Mouse (Mus musculus): ENCODE results near the gene Zmym6. TPM values are rescaled to one million over a fixed set of nuclear protein-coding genes. Genes with fewer than 3 reads are reported as not detected.

The Zmym6 gene
- 31.5 TPM for polyA plus RNA-seq (2014; fragmentation: Illumina TruSeq; extraction: RNeasy Lipid Tissue Mini Kit (QIAGEN cat#74804))

DNA sequence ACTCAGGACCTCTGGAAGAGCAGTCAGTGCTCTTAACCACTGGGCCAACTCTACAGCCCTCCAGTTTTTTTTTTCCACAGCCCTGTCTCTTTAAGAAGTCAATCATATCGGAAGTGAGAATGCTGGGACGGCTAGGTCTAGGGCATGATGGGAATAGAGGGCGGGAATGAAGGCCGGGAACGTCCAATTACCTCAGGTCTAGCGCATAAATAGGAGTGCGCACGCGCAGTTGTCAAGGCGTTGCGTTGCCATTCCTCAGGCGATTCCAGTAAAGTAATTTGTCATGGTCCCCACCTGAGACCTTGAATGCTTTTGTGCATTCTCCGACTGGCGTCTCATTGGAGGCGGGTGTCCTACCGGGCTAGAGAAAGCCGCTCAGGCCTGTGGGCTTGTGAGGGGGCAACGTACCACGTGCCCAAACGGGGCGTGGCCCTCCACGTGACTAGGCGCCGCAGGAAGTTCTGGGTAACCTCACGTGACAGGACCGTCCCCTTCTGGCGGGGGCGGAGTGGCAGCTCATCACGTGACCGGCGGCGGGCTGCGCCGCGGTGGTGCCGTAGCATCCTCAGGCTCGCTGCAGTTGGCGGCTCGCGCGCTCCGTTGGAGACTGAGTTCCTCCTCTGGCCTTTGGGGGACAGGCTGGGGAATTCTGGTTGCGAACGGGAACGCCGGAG lies at the start of gene Zmym6:
TSS of gene Zmym6 (plus strand) at position 509 of the 674 bp plus-strand sequence.

DNA sequence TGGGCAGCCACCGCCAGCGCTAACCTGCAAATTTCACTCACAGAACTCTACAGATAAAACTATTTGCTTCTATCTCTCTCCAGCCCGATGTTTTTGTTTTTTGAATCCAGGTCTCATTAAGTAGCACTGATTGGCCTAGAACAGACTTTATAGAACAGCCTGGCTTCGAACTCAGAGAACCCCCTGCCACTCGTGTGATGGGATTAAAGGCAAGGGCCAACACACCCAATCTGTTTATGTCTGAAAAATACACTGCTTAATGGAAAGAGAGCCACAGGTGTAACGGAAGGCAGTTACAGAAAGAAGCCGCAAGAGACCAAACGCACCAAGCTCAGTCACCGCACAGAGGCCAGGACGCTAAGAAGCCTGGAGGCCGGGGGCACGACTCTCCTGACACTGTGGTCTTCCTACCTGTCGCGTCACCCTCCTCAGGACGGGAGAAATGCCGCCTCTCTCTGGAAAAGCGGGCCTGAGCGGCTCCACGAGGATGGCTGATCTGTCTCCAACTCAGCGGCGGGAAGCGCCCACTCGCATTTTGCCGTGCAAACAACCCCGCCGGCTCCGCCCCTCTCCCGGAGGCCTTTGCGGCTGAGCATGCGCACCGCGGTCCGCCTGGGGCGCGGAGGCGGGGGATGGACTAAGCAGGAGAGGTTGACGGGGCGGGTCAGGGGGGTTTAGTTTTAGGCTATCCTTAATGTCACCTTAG lies 16.4 kb upstream of the Zmym6 start, which contains the start of gene Zmym1:
TSS of gene Zmym1 (minus strand) at position 568 of the 706 bp plus-strand sequence.

DNA sequence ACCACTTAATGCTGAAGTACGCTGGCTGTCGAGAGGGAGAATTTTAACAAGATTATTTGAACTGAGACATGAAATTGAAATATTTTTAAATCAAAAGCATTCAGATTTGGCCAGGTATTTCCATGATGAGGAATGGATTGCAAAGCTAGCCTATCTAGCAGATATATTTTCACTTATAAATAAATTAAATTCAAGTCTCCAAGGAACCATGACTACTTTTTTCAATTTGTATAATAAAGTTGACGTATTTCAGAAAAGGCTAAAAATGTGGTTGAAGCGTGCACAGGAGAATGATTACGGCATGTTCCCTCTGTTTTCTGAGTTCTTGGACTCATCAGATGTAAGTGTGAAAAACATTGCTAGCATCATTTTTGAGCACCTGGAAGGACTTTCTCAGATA lies 46.2 kb downstream of the Zmym6 start, which contains the start of gene Tmem35b:
TSS of gene Tmem35b (plus strand) at position 301 of the 400 bp plus-strand sequence.

DNA sequence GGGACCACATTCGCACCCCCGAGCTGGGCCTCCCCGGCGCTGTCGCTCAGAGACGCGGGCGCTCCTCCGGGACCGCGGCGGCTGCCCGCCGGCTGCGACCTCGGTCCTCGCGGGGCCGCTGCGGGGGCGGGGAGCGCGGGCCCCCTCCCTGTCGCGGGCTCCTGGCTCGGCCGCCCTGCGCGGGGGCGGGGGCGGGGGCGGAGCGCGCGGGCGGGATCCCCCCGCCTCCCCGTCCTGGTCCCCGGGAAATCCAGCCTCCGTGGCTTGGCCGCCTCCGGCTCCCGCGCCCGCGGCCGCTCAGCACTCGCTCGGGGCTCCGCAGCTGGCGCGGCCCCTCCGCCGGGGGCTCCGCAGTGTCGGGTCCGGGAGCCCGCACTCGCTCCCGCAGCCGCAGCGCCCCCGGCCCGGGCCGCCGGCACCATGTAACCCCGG lies 91.7 kb downstream of the Zmym6 start, which contains the start of gene Dlgap3:
TSS of gene Dlgap3 (plus strand) at position 291 of the 432 bp plus-strand sequence.

Other genes with a start within 250 kb of the Zmym6 start
- gene Zmym4, start 109.2 kb upstream of the Zmym6 start, polyA plus RNA-seq (2014; fragmentation: Illumina TruSeq; extraction: RNeasy Lipid Tissue Mini Kit (QIAGEN cat#74804)), result 126 TPM
- 716 TPM for gene Sfpq, start 56.1 kb upstream of the Zmym6 start, polyA plus RNA-seq (2014; fragmentation: Illumina TruSeq; extraction: RNeasy Lipid Tissue Mini Kit (QIAGEN cat#74804))
- 40.3 TPM for gene Zmym1, start 16.2 kb upstream of the Zmym6 start, polyA plus RNA-seq (2014; fragmentation: Illumina TruSeq; extraction: RNeasy Lipid Tissue Mini Kit (QIAGEN cat#74804))
- gene Tmem35b, start 46.3 kb downstream of the Zmym6 start, polyA plus RNA-seq (2014; fragmentation: Illumina TruSeq; extraction: RNeasy Lipid Tissue Mini Kit (QIAGEN cat#74804)), result 23.5 TPM
- not detected for gene Dlgap3, start 91.8 kb downstream of the Zmym6 start, polyA plus RNA-seq (2014; fragmentation: Illumina TruSeq; extraction: RNeasy Lipid Tissue Mini Kit (QIAGEN cat#74804))
- gene Smim12, start 166.4 kb downstream of the Zmym6 start, polyA plus RNA-seq (2014; fragmentation: Illumina TruSeq; extraction: RNeasy Lipid Tissue Mini Kit (QIAGEN cat#74804)), result 2.1 TPM
- gene Gja4, start 236.7 kb downstream of the Zmym6 start, polyA plus RNA-seq (2014; fragmentation: Illumina TruSeq; extraction: RNeasy Lipid Tissue Mini Kit (QIAGEN cat#74804)), result not detected